Mouse (Mus musculus): ENCODE measurements around the gene Myo16.
A peak's percentile ranks its signal among the peaks of the same experiment; 100 is the strongest.

The Myo16 gene

DNA sequence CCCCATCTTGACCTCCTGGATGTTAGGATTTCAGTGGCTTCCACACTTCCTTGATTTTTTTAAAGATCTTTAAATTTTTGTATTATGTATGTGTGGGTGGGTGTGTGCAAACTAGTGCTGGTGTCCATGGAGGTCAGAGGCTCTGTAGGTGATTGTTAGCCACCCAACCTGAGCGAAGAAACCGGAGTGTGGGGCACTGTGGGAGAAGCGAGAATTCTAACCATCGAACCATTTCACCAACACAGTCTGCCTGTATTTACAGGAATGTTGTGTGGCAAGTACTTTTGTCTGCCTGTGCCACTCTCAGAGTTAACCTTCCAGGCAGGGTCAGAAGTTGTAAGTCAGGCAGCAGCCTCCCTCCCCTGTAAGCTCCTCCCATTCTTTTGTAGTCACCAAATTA is 22.3 kb downstream of the Myo16 start:
- no peak for DNase-seq (ENCODE audit: low spot score in 2 of 2)

DNA sequence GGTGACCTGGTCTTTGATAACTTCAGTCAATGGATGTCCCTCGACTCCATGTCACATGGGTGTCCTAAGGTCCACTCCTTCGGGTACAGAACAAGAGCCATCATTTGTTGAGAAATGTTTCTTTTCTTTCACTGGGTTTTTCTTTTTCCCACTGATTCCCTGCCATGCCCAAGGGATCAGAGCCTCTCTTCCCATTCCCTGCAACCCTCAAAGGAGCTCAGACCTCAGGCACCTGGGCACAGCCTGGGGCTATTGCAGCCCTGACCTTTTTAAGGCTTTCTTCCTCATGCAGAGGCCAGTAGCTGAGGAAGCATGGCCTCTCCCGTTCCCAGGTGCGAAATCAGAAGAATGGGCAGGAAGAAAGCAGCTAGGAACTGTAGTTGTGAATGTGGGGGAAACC is 23.4 kb downstream of the Myo16 start:
- DNase-seq (ENCODE audit: low spot score in 2 of 2): no peak

DNA sequence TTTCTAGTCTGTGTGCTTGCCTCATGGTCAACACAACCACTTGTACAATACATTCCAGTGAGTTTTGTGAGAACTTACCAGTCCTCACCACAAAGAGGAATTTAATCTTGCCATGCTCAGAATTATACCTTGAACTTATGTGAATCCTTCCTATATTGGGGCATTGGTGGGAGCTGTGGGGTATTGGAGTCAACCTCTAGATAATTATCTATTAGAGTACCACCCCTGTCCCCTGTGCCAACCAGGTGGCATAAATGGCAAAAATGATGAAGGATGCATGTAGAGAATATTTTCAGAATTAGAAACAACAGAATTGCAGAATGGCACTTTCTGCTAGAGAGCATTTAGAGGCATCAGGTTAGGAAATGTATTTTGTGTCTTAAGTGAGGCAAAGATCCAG is 25.3 kb downstream of the Myo16 start:
- no peak for DNase-seq (ENCODE audit: low spot score in 2 of 2)

DNA sequence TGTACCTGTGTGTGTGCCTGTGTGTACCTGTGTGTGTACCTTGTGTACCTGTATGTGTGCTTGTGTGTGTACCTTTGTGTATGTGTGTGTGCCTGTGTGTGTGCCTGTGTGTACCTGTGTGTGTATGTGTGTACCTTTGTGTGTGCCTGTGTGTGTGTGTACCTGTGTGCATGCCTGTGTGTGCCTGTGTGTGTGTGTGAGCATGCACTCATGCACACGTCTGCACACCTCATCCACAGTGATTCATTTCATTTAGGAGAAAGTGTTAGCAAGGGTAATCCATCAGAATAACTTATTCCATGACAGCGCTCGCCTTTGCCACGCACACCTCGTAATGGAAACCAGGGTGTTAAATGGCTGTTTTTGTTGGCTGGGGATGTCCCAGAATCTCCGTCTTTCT is 36.9 kb downstream of the Myo16 start:
- DNase-seq (ENCODE audit: low spot score in 2 of 2): no peak

DNA sequence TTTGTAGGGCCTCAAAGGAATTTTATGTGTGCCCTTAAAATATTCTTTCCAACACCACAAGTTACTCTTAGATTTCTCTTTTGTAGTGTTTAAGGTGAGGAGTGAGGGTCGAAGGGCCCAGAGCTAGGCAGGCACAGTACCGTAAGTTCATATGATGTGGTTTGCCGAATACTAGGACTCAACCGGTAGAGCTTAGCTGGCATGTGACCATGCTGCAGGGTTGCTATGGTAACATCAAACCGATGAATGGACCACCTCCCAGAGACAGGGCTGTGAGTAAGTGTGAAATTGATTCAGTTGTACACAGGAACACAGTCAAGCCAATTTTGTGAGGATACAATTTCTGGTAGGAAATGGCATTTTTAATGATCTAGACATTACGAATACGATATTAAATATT is 44.5 kb downstream of the Myo16 start:
- DNase-seq (ENCODE audit: low spot score in 2 of 2): peak in 1 of 2 experiments; percentile 46

DNA sequence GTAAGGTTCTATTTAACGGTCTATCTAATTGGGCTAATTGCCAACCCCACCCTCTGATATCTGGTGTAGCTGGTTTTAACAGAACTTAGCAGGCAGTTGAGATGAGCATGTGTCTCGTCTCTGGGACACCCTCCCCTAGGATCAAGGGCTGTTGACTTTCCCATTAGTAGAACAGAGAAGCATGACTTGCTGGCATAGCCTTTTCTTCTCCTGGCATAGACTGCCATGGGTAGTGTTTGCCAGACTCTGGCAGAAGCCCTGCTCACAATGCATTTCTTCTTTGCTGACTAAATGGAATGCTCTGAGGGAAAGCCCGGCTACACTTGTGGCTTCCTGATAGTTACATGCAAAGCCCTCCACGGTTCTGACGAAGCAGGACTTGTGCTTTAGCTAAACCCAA is 45.6 kb downstream of the Myo16 start:
- DNase-seq (ENCODE audit: low spot score in 2 of 2): no peak

DNA sequence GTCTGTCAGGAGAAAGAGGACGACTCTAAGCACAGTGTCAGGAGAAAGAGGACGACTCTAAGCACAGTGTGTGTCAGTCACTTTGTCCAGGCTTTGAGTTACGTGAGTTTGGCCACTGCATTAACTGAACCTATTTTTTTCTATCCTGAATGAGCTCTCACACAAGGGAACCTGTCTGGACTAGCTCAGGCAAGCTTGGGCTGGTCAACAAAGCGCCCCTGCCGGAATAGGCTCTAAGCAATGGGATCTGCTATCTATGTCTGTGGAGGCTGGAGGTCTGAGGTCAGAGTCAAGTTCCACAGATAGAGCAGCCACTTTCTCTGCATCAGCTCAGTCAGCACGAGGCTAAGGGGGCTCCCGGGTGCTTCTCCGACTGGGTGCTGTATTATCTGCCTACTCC is 46.3 kb downstream of the Myo16 start:
- DNase-seq (ENCODE audit: low spot score in 2 of 2): no peak

DNA sequence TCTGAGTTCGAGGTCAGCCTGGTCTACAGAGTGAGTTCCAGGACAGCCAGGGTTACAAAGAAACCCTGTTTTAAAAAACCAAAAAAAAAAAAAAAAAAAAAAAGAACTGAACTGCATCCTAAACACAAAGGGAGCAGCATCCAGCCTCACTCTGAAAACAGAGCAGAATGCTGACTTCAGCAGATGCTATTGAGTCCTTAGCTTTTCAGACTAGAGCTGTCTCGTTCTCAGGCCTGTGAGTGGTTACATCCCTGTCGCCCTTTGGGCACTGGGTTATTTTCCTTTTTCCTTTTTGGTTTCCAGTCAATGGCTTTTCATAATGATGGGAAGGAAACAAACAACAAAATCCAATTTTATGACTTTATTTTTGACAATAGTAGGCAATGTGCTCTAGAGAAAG is 61.3 kb downstream of the Myo16 start:
- no peak for DNase-seq (ENCODE audit: low spot score in 2 of 2)

DNA sequence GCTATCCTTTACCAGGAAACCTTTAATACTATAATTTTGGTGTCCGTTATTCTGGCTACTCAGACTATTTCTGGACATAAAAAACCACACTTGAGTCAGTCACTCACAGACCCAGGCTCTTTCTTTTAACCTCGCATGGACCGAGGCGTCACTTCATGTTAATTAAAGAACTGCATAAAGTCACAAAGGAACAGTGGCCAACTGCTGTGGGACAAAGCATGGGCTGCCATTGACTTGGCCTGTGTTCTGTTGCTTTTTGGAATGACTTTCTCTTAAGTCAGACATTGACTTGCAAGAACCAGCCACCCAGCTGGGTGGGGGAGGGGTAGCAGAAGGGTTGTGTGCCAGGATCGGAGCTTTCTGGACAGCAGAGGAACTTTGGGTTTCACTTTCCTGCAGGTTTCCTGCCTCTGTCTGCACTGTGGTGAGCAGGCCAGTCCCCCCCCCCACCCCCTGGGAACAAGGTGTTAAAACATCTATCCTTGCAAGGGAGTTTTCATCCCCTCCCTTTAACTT is 66.1 kb downstream of the Myo16 start:
- DNase-seq (ENCODE audit: low spot score in 2 of 2): no peak

DNA sequence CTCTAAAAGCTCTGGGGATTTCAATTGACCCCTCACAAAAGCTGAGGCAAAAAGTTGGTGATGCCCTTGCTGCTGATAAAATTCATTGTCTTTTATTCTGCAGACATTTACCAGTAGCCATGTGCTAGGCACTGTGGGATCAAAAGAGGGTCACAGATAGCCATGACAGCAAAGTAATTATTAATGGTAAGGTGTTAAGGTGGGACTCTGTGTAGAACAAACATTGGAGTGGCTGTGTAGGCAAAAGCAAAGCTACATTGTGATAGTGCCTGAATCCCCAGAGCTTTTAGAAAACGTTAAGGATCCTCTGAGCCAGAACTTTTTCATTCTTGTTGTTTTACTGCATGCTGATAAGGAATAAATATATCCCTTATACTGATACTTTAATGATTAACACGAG is 69.1 kb downstream of the Myo16 start:
- DNase-seq (ENCODE audit: low spot score in 2 of 2): no peak

DNA sequence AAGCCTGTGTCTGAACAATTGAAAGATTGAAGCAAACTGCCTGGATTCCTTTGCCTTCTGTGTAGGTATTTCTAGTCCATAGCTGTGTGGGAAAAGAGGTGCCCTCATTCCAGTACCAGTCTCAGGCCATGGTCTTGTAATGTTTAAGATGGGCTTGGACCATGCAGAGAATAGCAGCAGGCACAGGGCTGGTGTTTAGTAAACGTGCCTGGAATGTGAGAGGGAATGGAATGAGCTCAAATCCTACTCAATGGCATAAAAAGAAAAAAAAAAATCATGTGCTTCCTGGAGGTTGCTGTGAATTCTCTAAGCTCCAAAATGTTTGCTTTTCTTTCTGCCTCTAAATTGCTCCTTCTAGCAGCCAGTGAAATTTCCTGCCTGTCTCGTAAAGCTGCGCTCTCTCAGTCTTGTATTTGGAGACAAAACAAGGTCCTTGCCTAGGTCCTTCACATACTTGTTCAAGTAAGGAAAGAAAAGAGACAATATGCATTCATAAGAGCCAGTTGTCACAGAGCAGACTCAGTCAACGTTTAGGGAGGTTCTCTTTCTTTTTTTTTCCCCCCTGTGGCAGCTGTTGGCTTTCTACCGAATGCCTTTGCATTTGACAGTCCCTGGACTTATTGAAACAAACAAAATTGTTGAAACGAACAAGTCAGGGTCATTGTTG is 70.0 kb downstream of the Myo16 start:
- no peak for DNase-seq (ENCODE audit: low spot score in 2 of 2)

DNA sequence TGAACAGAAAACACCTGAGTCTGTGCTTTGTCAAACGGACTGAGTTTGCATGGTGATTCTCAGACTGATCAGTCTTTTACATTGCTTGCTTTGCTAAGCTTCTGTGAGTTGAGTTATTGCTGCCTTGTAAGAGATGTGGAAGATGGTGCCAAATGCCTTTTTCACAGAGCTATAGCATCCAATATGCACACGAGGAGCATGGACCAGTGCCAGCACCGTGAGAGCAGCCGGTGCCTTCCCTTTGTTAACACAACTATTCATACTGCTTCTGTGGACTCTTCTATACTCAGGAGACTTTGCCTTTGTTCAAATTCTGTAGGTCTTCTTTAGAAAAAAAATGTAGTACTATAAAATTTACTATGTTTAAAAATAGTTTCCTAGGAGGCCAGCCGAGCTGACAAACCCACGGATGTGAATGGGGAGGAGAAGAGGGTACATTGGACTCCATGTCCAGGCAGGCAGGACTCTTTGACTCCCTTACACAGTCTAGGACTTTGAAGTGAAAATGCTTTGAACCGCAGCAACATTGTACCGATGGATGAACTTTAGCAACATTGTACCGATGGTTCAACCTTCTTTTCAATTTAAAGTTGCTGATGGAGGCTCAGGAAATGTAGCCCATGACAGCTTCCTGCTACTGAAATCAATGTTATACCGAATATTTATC is 70.7 kb downstream of the Myo16 start:
- DNase-seq (ENCODE audit: low spot score in 2 of 2): no peak

DNA sequence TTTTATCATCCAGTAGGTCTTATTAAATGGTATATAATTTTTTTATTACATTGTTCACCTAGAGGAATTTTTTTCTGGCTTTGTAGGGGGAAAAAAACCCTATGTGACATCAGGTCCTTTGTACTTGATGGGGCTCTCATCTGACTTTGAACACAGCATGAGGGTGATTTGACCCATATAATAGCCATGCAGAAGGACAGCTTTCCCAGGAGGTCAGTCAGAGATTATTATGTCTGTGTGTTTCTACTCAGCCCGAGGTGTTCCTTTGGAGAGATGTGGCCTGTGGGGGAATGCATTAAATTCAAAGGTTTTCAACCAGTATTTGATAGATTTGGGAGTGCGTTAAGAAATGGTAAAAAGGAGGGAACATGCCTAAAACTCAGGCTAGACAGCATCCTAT is 71.3 kb downstream of the Myo16 start:
- no peak for DNase-seq (ENCODE audit: low spot score in 2 of 2)

DNA sequence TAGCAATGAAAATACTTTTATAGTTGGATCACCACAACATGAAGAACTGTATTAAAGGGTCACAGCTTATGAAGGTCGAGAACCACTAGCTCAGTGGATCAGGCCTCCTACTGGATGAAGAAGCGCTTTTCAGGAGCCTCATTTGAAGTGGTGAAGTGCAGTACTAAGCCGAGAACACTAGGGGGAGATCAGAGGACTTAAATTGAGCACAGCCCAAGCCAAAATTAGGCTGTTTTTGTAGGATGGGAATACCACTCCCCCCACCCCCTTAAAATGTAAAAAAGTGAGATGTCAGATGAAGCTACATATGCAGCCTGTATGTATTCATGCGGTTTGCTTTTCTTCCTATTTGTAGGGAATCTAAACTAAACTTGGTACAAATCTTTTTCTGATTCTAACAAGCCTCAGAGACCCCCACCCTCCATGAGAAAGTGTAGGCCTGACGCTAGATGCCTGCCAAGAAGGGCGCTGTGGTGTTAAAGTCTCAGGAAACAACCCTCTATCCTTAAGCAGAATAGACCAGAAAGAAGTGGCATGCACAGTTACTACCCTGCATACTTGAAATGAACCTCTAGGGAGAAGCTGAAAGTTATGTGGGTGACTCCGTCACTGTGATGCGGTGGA is 77.1 kb downstream of the Myo16 start:
- DNase-seq (ENCODE audit: low spot score in 2 of 2): peak; percentile 53 to 72

DNA sequence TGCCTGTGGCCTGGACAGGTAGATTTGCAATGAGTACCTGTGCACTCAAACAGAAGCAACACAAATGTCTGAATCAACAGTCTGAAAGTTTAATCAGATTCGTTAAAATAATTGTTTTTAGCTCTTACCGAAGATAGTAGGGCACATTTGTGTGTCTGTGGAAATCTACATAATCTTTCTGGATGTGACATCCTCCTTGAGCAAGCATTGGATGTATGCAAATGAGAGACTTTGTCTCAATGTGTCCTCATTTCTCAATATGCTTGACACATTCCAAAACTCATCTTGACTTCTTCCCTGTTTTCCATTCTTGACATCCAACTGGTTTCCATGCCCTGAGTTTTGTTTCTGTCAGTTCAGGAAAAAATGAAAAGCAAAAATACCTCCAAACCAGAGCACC is 80.8 kb downstream of the Myo16 start:
- DNase-seq (ENCODE audit: low spot score in 2 of 2): no peak

DNA sequence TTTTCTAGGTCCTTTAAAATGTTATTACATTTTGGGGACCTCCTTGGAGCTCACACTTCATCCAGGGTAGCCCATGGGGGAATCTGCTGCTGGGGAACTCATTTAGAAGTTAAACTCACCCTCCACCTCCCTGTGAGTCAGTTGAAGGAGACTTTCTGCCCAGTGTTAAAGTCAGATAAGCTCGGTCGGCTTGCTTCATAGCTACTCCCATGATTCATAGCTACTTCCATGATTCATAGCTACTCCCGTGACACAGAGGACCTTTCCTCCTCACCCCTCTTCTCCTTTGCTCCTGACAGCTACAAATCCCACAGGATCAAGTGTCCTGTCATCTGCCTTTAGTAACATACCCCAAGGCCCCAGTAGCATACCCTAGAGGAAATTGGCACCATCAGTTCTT is 89.6 kb downstream of the Myo16 start:
- DNase-seq (ENCODE audit: low spot score in 2 of 2): no peak

DNA sequence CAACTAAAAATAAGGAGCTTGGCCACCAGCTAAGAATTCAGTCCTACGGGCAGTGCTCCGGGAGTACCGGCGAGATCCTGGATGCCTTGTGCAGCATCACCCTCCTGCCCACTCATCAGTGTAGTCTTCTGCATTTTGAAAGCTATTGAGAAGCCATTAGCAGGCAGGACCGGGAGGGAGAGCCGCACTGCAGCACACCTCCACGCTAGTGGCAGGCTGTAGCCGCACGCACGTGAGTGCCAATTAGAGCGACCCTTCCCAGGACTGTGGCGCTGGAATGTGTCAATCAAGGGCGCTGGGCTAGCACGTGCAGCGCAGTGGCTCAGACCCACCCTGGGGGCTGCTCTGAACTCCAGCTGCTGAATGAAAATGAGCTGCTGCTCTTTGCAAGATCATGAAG is 95.4 kb downstream of the Myo16 start:
- peak in 1 of 2 experiments; percentile 47 for DNase-seq (ENCODE audit: low spot score in 2 of 2)

DNA sequence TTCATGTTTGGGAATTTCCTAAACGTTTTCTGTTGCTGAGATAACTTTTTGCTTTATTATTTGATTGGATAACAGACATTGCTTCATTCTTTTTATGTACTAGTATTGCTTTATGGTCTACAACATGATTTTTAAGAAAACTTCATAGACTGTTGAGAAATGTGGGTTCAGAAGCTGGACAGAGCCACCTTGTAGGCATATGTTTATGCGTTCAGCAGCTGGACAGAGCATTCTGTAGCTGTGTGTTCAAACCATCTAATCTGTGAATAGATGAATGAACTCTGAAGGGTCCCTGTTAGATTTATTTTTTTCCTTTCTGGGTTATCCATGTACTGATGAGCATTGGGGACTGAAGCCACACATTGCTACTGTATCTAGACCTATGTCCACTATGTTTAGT is 102.0 kb downstream of the Myo16 start:
- no peak for DNase-seq (ENCODE audit: low spot score in 2 of 2)

DNA sequence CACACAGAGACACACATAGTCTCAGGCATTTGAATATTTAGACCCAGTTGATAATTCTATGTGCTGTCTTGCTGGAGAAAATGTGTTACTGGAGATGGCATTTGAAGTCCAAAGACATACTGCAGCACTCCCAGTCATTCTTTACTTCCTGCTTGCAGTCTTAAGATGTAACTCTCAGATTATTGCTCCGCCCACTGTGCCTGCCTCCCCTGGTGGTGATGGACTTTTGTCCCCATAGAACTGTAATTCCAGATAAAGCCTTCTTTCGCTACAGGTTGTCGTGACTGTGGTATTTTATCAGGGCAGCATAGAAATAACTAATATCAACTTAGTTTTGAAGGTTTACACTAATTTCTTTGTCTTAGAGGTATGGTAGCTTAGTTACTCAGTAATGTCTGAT is 102.9 kb downstream of the Myo16 start:
- no peak for DNase-seq (ENCODE audit: low spot score in 2 of 2)

DNA sequence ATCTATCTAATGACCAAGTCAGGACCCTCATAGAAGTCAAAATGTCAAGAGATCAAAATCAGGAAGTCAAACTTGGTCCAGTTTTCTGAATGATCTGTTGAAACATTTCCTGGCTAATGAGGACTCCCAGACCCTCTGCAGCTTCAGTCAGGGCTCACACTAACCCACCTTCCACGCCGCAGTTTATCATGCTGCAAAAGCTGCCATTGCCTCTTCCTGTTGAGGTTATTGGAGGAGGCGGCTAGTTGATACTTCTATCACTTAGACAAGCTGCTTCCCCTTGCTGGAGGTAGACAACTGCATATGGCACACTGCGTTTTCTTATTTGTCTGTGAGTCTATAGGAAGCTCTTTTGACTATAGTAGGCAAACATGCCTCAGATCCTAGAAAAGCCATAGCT is 116.4 kb downstream of the Myo16 start:
- no peak for DNase-seq (ENCODE audit: low spot score in 2 of 2)

DNA sequence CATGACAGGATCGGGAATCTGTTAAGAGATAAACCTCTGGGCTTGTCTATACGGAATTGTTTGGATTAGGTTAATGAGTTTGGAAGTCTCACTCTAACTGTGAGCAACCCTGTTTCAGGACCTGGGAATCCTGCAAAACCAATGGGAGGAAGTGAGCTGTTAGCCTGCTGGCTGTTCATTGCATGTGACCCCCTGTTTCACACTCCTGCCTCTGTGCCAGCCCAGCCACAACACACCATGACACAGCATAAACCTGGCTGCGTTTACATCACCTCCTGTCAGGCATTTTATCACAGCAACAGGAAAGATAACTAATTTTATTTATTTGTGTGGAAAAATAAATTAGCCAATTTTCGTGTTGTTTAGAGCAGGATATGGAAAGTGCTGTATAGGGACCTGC is 138.9 kb downstream of the Myo16 start:
- no peak for DNase-seq (ENCODE audit: low spot score in 2 of 2)

DNA sequence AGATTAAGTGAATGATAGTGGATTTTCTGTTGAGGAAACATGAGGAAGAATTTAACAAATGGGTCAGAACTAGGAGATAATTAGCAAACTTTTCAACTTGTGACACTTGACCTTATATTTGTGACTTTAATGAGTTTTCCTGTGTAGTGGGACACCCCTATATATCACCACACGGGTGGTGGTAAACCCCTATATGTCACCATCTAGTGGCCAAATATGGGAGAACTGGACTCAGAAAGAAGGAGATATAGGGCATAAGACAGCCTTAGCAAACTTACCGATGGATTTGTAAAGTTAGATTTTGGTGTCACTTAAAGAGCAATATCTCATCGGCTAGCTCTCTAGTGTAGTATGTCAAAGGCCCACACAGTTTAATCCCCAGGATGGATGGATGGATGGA is 147.1 kb downstream of the Myo16 start:
- no peak for DNase-seq (ENCODE audit: low spot score in 2 of 2)

DNA sequence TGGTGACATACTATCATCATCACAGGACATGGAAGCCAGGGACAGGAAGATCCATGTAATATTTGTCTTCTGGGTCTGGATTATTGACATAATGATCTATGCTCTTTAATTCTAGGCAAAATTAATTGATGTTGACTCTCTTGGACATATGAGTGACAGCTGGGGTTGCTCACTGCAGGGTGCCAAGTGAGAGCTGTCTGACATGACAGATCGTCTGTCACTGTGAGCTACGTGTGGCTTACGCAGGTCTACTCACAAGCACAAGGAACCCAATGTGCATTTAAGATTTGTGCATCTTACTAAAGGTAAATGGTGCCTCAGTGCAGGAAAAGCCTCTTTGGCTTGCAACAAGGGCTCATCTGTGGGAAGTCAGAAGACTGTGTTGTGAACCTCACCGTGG is 149.3 kb downstream of the Myo16 start:
- DNase-seq (ENCODE audit: low spot score in 2 of 2): no peak

Data from right cerebral cortex, adult 2 months (tissue).